Mouse (Mus musculus) adrenal gland, adult 18-20 months (tissue): Measurements from ENCODE around the gene Kcnip1. TPM values are rescaled to one million over a fixed set of nuclear protein-coding genes. Genes with fewer than 3 reads are reported as not detected.

Source experiments
- DNase-seq, 2 experiments: peaks; one replicate each; pipeline ENCODE4 v3.0.0; 2021 to 2022; ENCODE audit warnings: low spot score in 2 of 2
- total RNA-seq, 2 experiments: library from RNA; stranded (reverse); gene quantifications; 1 replicate in 1 of 2; 2 replicates in 1 of 2; pipeline ENCODE4 v1.2.3; 2021

Kcnip1 gene
- total RNA-seq, 2 experiments from 2014 or later = 1.9 to 4.9 TPM

GRCm38 (mm10) chr11:33990002-33990401 is 3.0 kb downstream of the Kcnip1 start:
- DNase-seq = no peak

- no peak for DNase-seq
Measured at GRCm38 (mm10) chr11:33986525-33986924, 6.4 kb downstream of the Kcnip1 start.

- DNase-seq = no peak
Measured at GRCm38 (mm10) chr11:33980146-33980545, 12.8 kb downstream of the Kcnip1 start.

- no peak for DNase-seq
Measured at GRCm38 (mm10) chr11:33975121-33975520, 17.8 kb downstream of the Kcnip1 start.

GRCm38 (mm10) chr11:33974341-33975040 is 18.5 kb downstream of the Kcnip1 start:
- no peak for DNase-seq

- DNase-seq = no peak
Measured at GRCm38 (mm10) chr11:33972114-33972513, 20.8 kb downstream of the Kcnip1 start.

- no peak for DNase-seq
Measured at GRCm38 (mm10) chr11:33969199-33969598, 23.8 kb downstream of the Kcnip1 start.

- no peak for DNase-seq
Measured at GRCm38 (mm10) chr11:33967708-33968107, 25.2 kb downstream of the Kcnip1 start.

- DNase-seq = no peak
Measured at GRCm38 (mm10) chr11:33965380-33965779, 27.6 kb downstream of the Kcnip1 start.

- DNase-seq = no peak
Measured at GRCm38 (mm10) chr11:33962688-33963407, 30.1 kb downstream of the Kcnip1 start, which contains the start of gene Kcnmb1. Kcnmb1 (plus strand) TSS chr11:33963013.

GRCm38 (mm10) chr11:33962178-33962577 is 30.8 kb downstream of the Kcnip1 start:
- no peak for DNase-seq

GRCm38 (mm10) chr11:33958713-33959112 is 34.2 kb downstream of the Kcnip1 start:
- peak; percentile 14 to 54 for DNase-seq

GRCm38 (mm10) chr11:33957595-33957994 is 35.4 kb downstream of the Kcnip1 start:
- no peak for DNase-seq

GRCm38 (mm10) chr11:33956623-33957022 is 36.3 kb downstream of the Kcnip1 start:
- no peak for DNase-seq

- no peak for DNase-seq
Measured at GRCm38 (mm10) chr11:33955982-33956381, 37.0 kb downstream of the Kcnip1 start.

GRCm38 (mm10) chr11:33951684-33952625 is 41.0 kb downstream of the Kcnip1 start:
- DNase-seq = no peak

GRCm38 (mm10) chr11:33951155-33951554 is 41.8 kb downstream of the Kcnip1 start:
- DNase-seq = no peak

- DNase-seq = no peak
Measured at GRCm38 (mm10) chr11:33946501-33946900, 46.5 kb downstream of the Kcnip1 start.

- DNase-seq = no peak
Measured at GRCm38 (mm10) chr11:33944786-33945328, 48.1 kb downstream of the Kcnip1 start.

GRCm38 (mm10) chr11:33944067-33944785 is 48.7 kb downstream of the Kcnip1 start:
- DNase-seq = no peak
